Mouse (Mus musculus) liver, postnatal 0 days (tissue): ENCODE measurements at regions not wholly inside any gene's neighbourhood (a gene's known extent, or its start where the extent isn't known, plus 50 kb on each side); places are given as distances from the start of the nearest gene placed in this dataset.

Experiments used
- CTCF ChIP-seq: sonication (generic); IDR thresholded peaks from 2 replicates; pipeline ENCODE4 v1.5.1; 2016; ENCODE audit warnings: antibody characterized with exemption, low read depth
- EP300 ChIP-seq: IDR thresholded peaks from 2 replicates; pipeline ENCODE4 v1.6.1; 2016; ENCODE audit warnings: antibody characterized with exemption, low read depth, mild to moderate bottlenecking

GRCm38 (mm10) chr3:110310270-110310669, 59.5 kb upstream of the Prmt6 start:
- no peak for TF ChIP-seq EP300
- TF ChIP-seq CTCF: no peak
